Mouse (Mus musculus) liver, embryonic 14.5 days (tissue): ENCODE results near the gene Olfr736.

Experiments used
- CTCF ChIP-seq: IDR thresholded peaks from 2 replicates; pipeline ENCODE4 v1.5.1; 2016; ENCODE audit warnings: antibody characterized with exemption, low read depth, control low read depth
- EP300 ChIP-seq: IDR thresholded peaks from 2 replicates; pipeline ENCODE4 v1.6.1; 2016; ENCODE audit warnings: antibody characterized with exemption, low read depth

GRCm38 (mm10) chr14:50418326-50418725 is 37.4 kb downstream of the Olfr736 start, which contains the start of gene Olfr739:
- no peak for TF ChIP-seq CTCF
- no peak for TF ChIP-seq EP300
